In the genomic region with DNA sequence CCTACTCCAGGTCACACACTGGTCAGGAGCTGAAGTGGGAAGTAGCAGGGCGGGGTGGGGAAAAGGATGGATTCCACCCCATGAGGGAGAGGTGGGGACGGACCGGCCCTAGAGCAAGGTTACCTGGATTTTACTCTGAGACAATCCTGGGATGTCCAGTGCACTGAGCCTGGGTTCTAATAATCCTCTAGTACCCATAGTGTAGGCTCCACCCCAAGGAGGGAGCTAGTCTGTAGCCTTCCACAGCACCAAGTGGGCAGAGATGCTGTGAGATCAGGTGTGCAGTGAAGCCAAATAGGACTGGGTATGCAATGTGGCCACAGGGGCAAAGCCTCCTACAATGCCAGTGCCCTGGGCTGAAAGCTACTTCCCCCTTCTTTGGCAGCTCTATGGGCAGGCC, we compare ENCODE assay signal across 16 mouse cellular contexts. TPM values are rescaled to one million over a fixed set of nuclear protein-coding genes. Genes with fewer than 3 reads are reported as not detected.
DNase-seq lines count a peak whose midpoint lies in the region; ATAC-seq and TF ChIP-seq lines count a peak whose summit lies in the region.
"Had no signal": no experiment of that assay in that cellular context is flagged by ENCODE, and none has a peak within 500 bp of the region (broad histone marks: within the 10 kb centered on the region; RNA-seq: fewer than 3 reads in every experiment).

No protein-coding gene starts in this region.

- no peak overlapping the region for H3K27ac ChIP-seq in intestine, embryonic 14.5 days (ENCODE audit: low read depth)
- H3K27ac ChIP-seq in intestine, embryonic 16.5 days (ENCODE audit: low read length): no peak overlapping the region
- no peak overlapping the region for H3K27ac ChIP-seq in midbrain, embryonic 11.5 days (ENCODE audit: low read depth, low read length)
- H3K27ac ChIP-seq in midbrain, postnatal 0 days (ENCODE audit: low read depth, low read length): no peak overlapping the region
- peak overlapping the region; percentile 7; the same call in 1 of the 2 replicates for H3K27ac ChIP-seq in brown adipose tissue, adult 24 weeks (replicated peaks; ENCODE audit: low read depth, low read length)
- H3K27ac ChIP-seq: hindbrain, embryonic 13.5 days; hindbrain, postnatal 0 days; intestine, embryonic 15.5 days had no signal

- H3K4me2 ChIP-seq in intestine, embryonic 14.5 days (ENCODE audit: low read length): no peak overlapping the region
- no peak overlapping the region for H3K4me2 ChIP-seq in intestine, embryonic 16.5 days (ENCODE audit: low read depth, low read length)
- no peak overlapping the region for H3K4me2 ChIP-seq in midbrain, embryonic 11.5 days
- no peak overlapping the region for H3K4me2 ChIP-seq in midbrain, postnatal 0 days (ENCODE audit: low read depth, low read length, poor library complexity, severe bottlenecking)
- H3K4me2 ChIP-seq: hindbrain, embryonic 13.5 days; intestine, embryonic 15.5 days had no signal

- no peak for TF ChIP-seq CTCF in midbrain, postnatal 0 days (IDR thresholded peaks at IDR 0.05)

- H3K9me3 ChIP-seq in intestine, embryonic 14.5 days (ENCODE audit: control insufficient read depth, low read length): no peaks in the 10 kb centered on the region
- H3K9me3 ChIP-seq in intestine, embryonic 16.5 days (ENCODE audit: control insufficient read depth, low read length): no peaks in the 10 kb centered on the region
- no peaks in the 10 kb centered on the region for H3K9me3 ChIP-seq in midbrain, embryonic 11.5 days (ENCODE audit: control insufficient read depth, low read length)
- no peaks in the 10 kb centered on the region for H3K9me3 ChIP-seq in midbrain, postnatal 0 days (ENCODE audit: low read length)
- H3K9me3 ChIP-seq: hindbrain, embryonic 13.5 days; intestine, embryonic 15.5 days had no signal

- no peak overlapping the region for H3K9ac ChIP-seq in intestine, embryonic 14.5 days (ENCODE audit: low read length)
- H3K9ac ChIP-seq in intestine, embryonic 16.5 days (ENCODE audit: low read depth, low read length): no peak overlapping the region
- no peak overlapping the region for H3K9ac ChIP-seq in midbrain, embryonic 11.5 days (ENCODE audit: low read length)
- H3K9ac ChIP-seq in midbrain, postnatal 0 days (replicated peaks; ENCODE audit: low read length, poor library complexity, severe bottlenecking): no peak overlapping the region
- H3K9ac ChIP-seq: hindbrain, embryonic 13.5 days; intestine, embryonic 15.5 days had no signal

- WGBS in intestine, embryonic 14.5 days: 95% methylated on average over 3 of the region's 3 CpGs
- WGBS in intestine, embryonic 16.5 days: 82% methylated on average over 3 of the region's 3 CpGs
- WGBS in midbrain, embryonic 11.5 days: 97% methylated on average over 3 of the region's 3 CpGs
- WGBS in midbrain, postnatal 0 days: 97% methylated on average over 3 of the region's 3 CpGs

- ATAC-seq in intestine, embryonic 14.5 days (replicated peaks; ENCODE audit: low FRiP score, low TSS enrichment, low read depth): peak; percentile 11; the same call in 1 of the 2 replicates
- no peak for ATAC-seq in intestine, embryonic 16.5 days
- 0 out of 2 replicates have a peak, but pooled peaks have one; percentile 15 for ATAC-seq in midbrain, embryonic 11.5 days (ENCODE audit: low FRiP score)
- no peak for ATAC-seq in midbrain, postnatal 0 days (ENCODE audit: low FRiP score)
- 0 out of 2 replicates have a peak, but pooled peaks have one; percentile 9 for ATAC-seq in megakaryocyte progenitor cell, adult 5-6 weeks (replicated peaks; ENCODE audit: poor library complexity)
- ATAC-seq: forebrain, embryonic 16.5 days; hindbrain, postnatal 0 days; intestine, embryonic 15.5 days had no signal

- no peak overlapping the region for H3K4me3 ChIP-seq in intestine, embryonic 14.5 days (ENCODE audit: low read depth, low read length)
- no peak overlapping the region for H3K4me3 ChIP-seq in intestine, embryonic 16.5 days (ENCODE audit: low read length)
- H3K4me3 ChIP-seq in midbrain, embryonic 11.5 days (ENCODE audit: low read depth, low read length): no peak overlapping the region
- H3K4me3 ChIP-seq in midbrain, postnatal 0 days (ENCODE audit: low read depth, low read length): no peak overlapping the region
- no peak overlapping the region for H3K4me3 ChIP-seq in brown adipose tissue, adult 24 weeks (ENCODE audit: insufficient read depth, low read depth, low read length)
- H3K4me3 ChIP-seq: hindbrain, embryonic 13.5 days; intestine, embryonic 15.5 days had no signal

- H3K27me3 ChIP-seq in intestine, embryonic 14.5 days (replicated peaks; ENCODE audit: control insufficient read depth, insufficient read depth, low read length): no peaks in the 10 kb centered on the region
- H3K27me3 ChIP-seq in intestine, embryonic 16.5 days (replicated peaks; ENCODE audit: control insufficient read depth, insufficient read depth, low read length): no peaks in the 10 kb centered on the region
- no peaks in the 10 kb centered on the region for H3K27me3 ChIP-seq in midbrain, embryonic 11.5 days (ENCODE audit: control insufficient read depth, insufficient read depth, low read length)
- no peaks in the 10 kb centered on the region for H3K27me3 ChIP-seq in midbrain, postnatal 0 days (ENCODE audit: insufficient read depth, low read length)
- H3K27me3 ChIP-seq: hindbrain, embryonic 13.5 days; intestine, embryonic 15.5 days had no signal

- H3K4me1 ChIP-seq in intestine, embryonic 14.5 days (replicated peaks; ENCODE audit: control insufficient read depth, insufficient read depth, low read length): no peaks in the 10 kb centered on the region
- H3K4me1 ChIP-seq in intestine, embryonic 16.5 days (ENCODE audit: control insufficient read depth, insufficient read depth, low read length): no peaks in the 10 kb centered on the region
- no peaks in the 10 kb centered on the region for H3K4me1 ChIP-seq in midbrain, embryonic 11.5 days (ENCODE audit: control insufficient read depth, insufficient read depth, low read length)
- no peaks in the 10 kb centered on the region for H3K4me1 ChIP-seq in midbrain, postnatal 0 days (ENCODE audit: insufficient read depth, low read length)
- no peaks in the 10 kb centered on the region for H3K4me1 ChIP-seq in brown adipose tissue, adult 24 weeks (ENCODE audit: control insufficient read depth, insufficient read depth, insufficient read length, low read length)
- H3K4me1 ChIP-seq: hindbrain, embryonic 13.5 days; intestine, embryonic 15.5 days had no signal

- no peak for DNase-seq in intestine, embryonic 14.5 days (ENCODE audit: low spot score)
- no peak for DNase-seq in midbrain, embryonic 11.5 days (ENCODE audit: low spot score, missing footprints)
- DNase-seq in midbrain, postnatal 0 days (ENCODE audit: low spot score): no peak
- no peak for DNase-seq in cerebellum, adult 9-10 months
- DNase-seq: adrenal gland, postnatal 10 days; cerebellum, adult 18-20 months; cerebellum, postnatal 10 days; gastrocnemius, postnatal 10 days; heart, postnatal 10 days had no signal

- H3K36me3 ChIP-seq in intestine, embryonic 14.5 days (ENCODE audit: control insufficient read depth, insufficient read depth, low read length): peaks cover 45% of the 10 kb centered on the region
- H3K36me3 ChIP-seq in intestine, embryonic 16.5 days (ENCODE audit: control insufficient read depth, insufficient read depth, low read length): peaks cover under 1% of the 10 kb centered on the region
- 0 out of 2 replicates have a peak, but pooled peaks cover 2% of the 10 kb centered on the region for H3K36me3 ChIP-seq in midbrain, embryonic 11.5 days (ENCODE audit: control insufficient read depth, insufficient read depth, low read length)
- H3K36me3 ChIP-seq in midbrain, postnatal 0 days (ENCODE audit: insufficient read depth, low read length): peaks cover 41% of the 10 kb centered on the region

RNA-seq across cellular contexts. Expression of gene Pygb, which starts 51.2 kb away (rescaled TPM):
- polyA plus RNA-seq in intestine, embryonic 14.5 days (2014; fragmentation: Nextera tagmentation; extraction: Ambion mirVana): 69.5 and 73.6 TPM in 2 replicates
- 78.8 and 81.4 TPM in 2 replicates for polyA plus RNA-seq in intestine, embryonic 16.5 days (2015; fragmentation: Nextera tagmentation; extraction: Ambion mirVana)
- polyA plus RNA-seq in midbrain, embryonic 11.5 days (2014; fragmentation: Nextera tagmentation; extraction: Ambion mirVana): 34.1 and 39.1 TPM in 2 replicates
- 228 and 281 TPM in 2 replicates for total RNA-seq in midbrain, postnatal 0 days (2014; rRNA removed)
- polyA plus RNA-seq in midbrain, postnatal 0 days (2015; fragmentation: Nextera tagmentation; extraction: Ambion mirVana): 124 and 136 TPM in 2 replicates
- polyA plus RNA-seq in brown adipose tissue, adult 24 weeks (2012; ENCODE audit: insufficient read depth, insufficient read length, missing spikeins): 51.9 and 52.1 TPM in 2 replicates
- 8.5 and 8.7 TPM in 2 replicates for total RNA-seq in megakaryocyte progenitor cell, adult 5-6 weeks (2015)
- 24.0 and 33.9 TPM in 2 replicates for total RNA-seq in megakaryocyte progenitor cell, adult 5-6 weeks (2017)

Comparison
In these comparisons a context has a peak if more than half of its experiments do, and no peak if none do; other contexts are left out.
1. ATAC-seq: peak in intestine, embryonic 14.5 days (single experiment), midbrain, embryonic 11.5 days (single experiment) and megakaryocyte progenitor cell, adult 5-6 weeks (single experiment); none in intestine, embryonic 16.5 days (single experiment) and midbrain, postnatal 0 days (single experiment).